23 mouse cellular contexts compared by ENCODE assay signal in the genomic region with DNA sequence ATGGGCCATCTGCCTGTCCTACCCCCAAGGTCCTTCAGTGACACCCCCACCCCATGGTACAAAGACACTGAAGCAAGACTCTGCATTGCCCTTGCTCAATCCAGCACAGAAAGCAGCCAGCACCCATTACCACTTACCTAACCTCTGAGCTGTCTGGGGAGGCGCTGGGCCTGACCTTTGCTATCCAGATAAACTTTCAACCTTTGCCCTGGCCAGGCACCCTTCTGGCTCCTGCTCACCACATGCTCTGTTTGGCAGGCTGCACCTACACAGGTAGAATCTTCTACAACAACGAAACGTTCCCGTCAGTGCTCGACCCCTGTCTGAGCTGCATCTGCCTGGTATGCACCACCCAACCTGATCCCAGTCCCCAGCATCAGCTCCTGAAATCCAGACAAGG. TPM values are rescaled to one million over a fixed set of nuclear protein-coding genes. Genes with fewer than 3 reads are reported as not detected.
DNase-seq lines count a peak whose midpoint lies in the region; ATAC-seq and TF ChIP-seq lines count a peak whose summit lies in the region.
"Had no signal": no experiment of that assay in that cellular context is flagged by ENCODE, and none has a peak within 500 bp of the region (broad histone marks: within the 10 kb centered on the region; RNA-seq: fewer than 3 reads in every experiment).

No protein-coding gene starts in this region.

- 33% methylated on average over 5 of the region's 5 CpGs for WGBS in intestine, postnatal 0 days
- 73% methylated on average over 5 of the region's 5 CpGs for WGBS in liver, embryonic 12.5 days (ENCODE audit: insufficient replicate concordance)
- 61% methylated on average over 5 of the region's 5 CpGs for WGBS in stomach, embryonic 15.5 days

- H3K4me1 ChIP-seq in intestine, postnatal 0 days (replicated peaks; ENCODE audit: control insufficient read depth, insufficient read depth, low read length): peaks cover 4% of the 10 kb centered on the region; the same call in 1 of the 2 replicates
- peaks cover 79% of the 10 kb centered on the region for H3K4me1 ChIP-seq in liver, embryonic 12.5 days
- 0 out of 2 replicates have a peak, but pooled peaks cover 3% of the 10 kb centered on the region for H3K4me1 ChIP-seq in stomach, embryonic 15.5 days
- H3K4me1 ChIP-seq: forebrain, embryonic 13.5 days; midbrain, embryonic 15.5 days; neural tube, embryonic 15.5 days had no signal

- H3K9me3 ChIP-seq in intestine, postnatal 0 days (ENCODE audit: control insufficient read depth): no peaks in the 10 kb centered on the region
- no peaks in the 10 kb centered on the region for H3K9me3 ChIP-seq in liver, embryonic 12.5 days (replicated peaks)
- H3K9me3 ChIP-seq in stomach, embryonic 15.5 days: no peaks in the 10 kb centered on the region
- H3K9me3 ChIP-seq: embryonic facial prominence, embryonic 10.5 days; forebrain, embryonic 13.5 days; limb, embryonic 10.5 days; midbrain, embryonic 15.5 days; neural tube, embryonic 15.5 days had no signal

- ATAC-seq in intestine, postnatal 0 days: peak; percentile 74
- no peak for ATAC-seq in liver, embryonic 12.5 days
- peak; percentile 27; the same call in 1 of the 2 replicates for ATAC-seq in stomach, embryonic 15.5 days (ENCODE audit: insufficient read depth, low FRiP score, low read depth)
- ATAC-seq: forebrain, embryonic 13.5 days; inflammation-experienced regulatory T-cells, adult 6 months; midbrain, embryonic 15.5 days had no signal

- peak; percentile 37 for DNase-seq in kidney, adult 18-20 months
- DNase-seq in kidney, postnatal 14 days: no peak
- DNase-seq in ovary, postnatal 36 days (ENCODE audit: low spot score): no peak
- no peak for DNase-seq in MN1 (ENCODE audit: low spot score)
- DNase-seq: B cell, adult 2 months; cerebellum, adult 8-10 months; gastrocnemius, postnatal 25 days; lung, adult 2 months; lung, postnatal 36 days; right cerebral cortex, postnatal 14 days; thymus, adult 2 months had no signal

- H3K27me3 ChIP-seq in intestine, postnatal 0 days (replicated peaks; ENCODE audit: control insufficient read depth, insufficient read depth, low read length): no peaks in the 10 kb centered on the region
- no peaks in the 10 kb centered on the region for H3K27me3 ChIP-seq in liver, embryonic 12.5 days (replicated peaks)
- H3K27me3 ChIP-seq in stomach, embryonic 15.5 days (replicated peaks): no peaks in the 10 kb centered on the region
- H3K27me3 ChIP-seq: forebrain, embryonic 13.5 days; midbrain, embryonic 15.5 days; neural tube, embryonic 15.5 days had no signal

- H3K27ac ChIP-seq in intestine, postnatal 0 days (ENCODE audit: low read depth, low read length): peak overlapping the region; percentile 82
- H3K27ac ChIP-seq in liver, embryonic 12.5 days: peak overlapping the region; percentile 83
- no peak overlapping the region for H3K27ac ChIP-seq in stomach, embryonic 15.5 days
- H3K27ac ChIP-seq: embryonic facial prominence, embryonic 10.5 days; forebrain, embryonic 13.5 days; limb, embryonic 10.5 days; midbrain, embryonic 15.5 days; neural tube, embryonic 15.5 days had no signal

- no peak for TF ChIP-seq CTCF in intestine, postnatal 0 days (IDR thresholded peaks at IDR 0.05; ENCODE audit: low read depth)

- no peaks in the 10 kb centered on the region for H3K36me3 ChIP-seq in intestine, postnatal 0 days (ENCODE audit: control insufficient read depth, insufficient read depth)
- peaks cover 19% of the 10 kb centered on the region for H3K36me3 ChIP-seq in liver, embryonic 12.5 days
- H3K36me3 ChIP-seq in stomach, embryonic 15.5 days: no peaks in the 10 kb centered on the region
- H3K36me3 ChIP-seq: embryonic facial prominence, embryonic 10.5 days; limb, embryonic 10.5 days; midbrain, embryonic 15.5 days; neural tube, embryonic 15.5 days had no signal

- no peak overlapping the region for H3K4me3 ChIP-seq in intestine, postnatal 0 days (ENCODE audit: low read depth, low read length)
- H3K4me3 ChIP-seq in liver, embryonic 12.5 days: no peak overlapping the region
- H3K4me3 ChIP-seq in stomach, embryonic 15.5 days (replicated peaks): no peak overlapping the region
- H3K4me3 ChIP-seq: embryonic facial prominence, embryonic 10.5 days; forebrain, embryonic 13.5 days; limb, embryonic 10.5 days; midbrain, embryonic 15.5 days; neural tube, embryonic 15.5 days had no signal

- no peak overlapping the region for H3K9ac ChIP-seq in intestine, postnatal 0 days (ENCODE audit: low read depth, low read length)
- H3K9ac ChIP-seq in liver, embryonic 12.5 days: no peak overlapping the region; the same call in none of the 2 replicates
- H3K9ac ChIP-seq in stomach, embryonic 15.5 days: no peak overlapping the region
- H3K9ac ChIP-seq: forebrain, embryonic 13.5 days; midbrain, embryonic 15.5 days; neural tube, embryonic 15.5 days had no signal

- peak overlapping the region; percentile 9; the same call in 1 of the 2 replicates for H3K4me2 ChIP-seq in intestine, postnatal 0 days (replicated peaks; ENCODE audit: low read depth)
- no peak overlapping the region for H3K4me2 ChIP-seq in liver, embryonic 12.5 days
- H3K4me2 ChIP-seq in stomach, embryonic 15.5 days: no peak overlapping the region
- H3K4me2 ChIP-seq: forebrain, embryonic 13.5 days; midbrain, embryonic 15.5 days; neural tube, embryonic 15.5 days had no signal

RNA-seq across cellular contexts. Expression of a gene that starts 20.1 kb away (rescaled TPM):
- polyA plus RNA-seq in intestine, postnatal 0 days (2015; fragmentation: Nextera tagmentation; extraction: Ambion mirVana): 5.0 and 24.6 TPM in 2 replicates
- 0.08 TPM in 1 of 2 replicates, not detected in the other for polyA plus RNA-seq in liver, embryonic 12.5 days (2016; fragmentation: Nextera tagmentation; extraction: Ambion mirVana)
- 28.0 and 59.2 TPM in 2 replicates for polyA plus RNA-seq in stomach, embryonic 15.5 days (2015; fragmentation: Nextera tagmentation; extraction: Ambion mirVana)
- polyA plus RNA-seq: embryonic facial prominence, embryonic 10.5 days; forebrain, embryonic 13.5 days; heart, embryonic 16.5 days; hindbrain, embryonic 11.5 days; inflammation-experienced regulatory T-cells, adult 6 months; limb, embryonic 10.5 days; lung, adult 2 months; midbrain, embryonic 15.5 days; neural tube, embryonic 15.5 days; spleen, adult 2 months had no signal

RNA-seq across cellular contexts. Expression of a gene that starts 23.7 kb away (rescaled TPM):
- polyA plus RNA-seq in intestine, postnatal 0 days (2015; fragmentation: Nextera tagmentation; extraction: Ambion mirVana): 7.1 and 8.4 TPM in 2 replicates
- polyA plus RNA-seq in liver, embryonic 12.5 days (2016; fragmentation: Nextera tagmentation; extraction: Ambion mirVana): 6.2 and 7.6 TPM in 2 replicates
- 2.3 and 3.2 TPM in 2 replicates for polyA plus RNA-seq in stomach, embryonic 15.5 days (2015; fragmentation: Nextera tagmentation; extraction: Ambion mirVana)

RNA-seq across cellular contexts. Expression of a gene that starts 30.8 kb away (rescaled TPM):
- polyA plus RNA-seq in intestine, postnatal 0 days (2015; fragmentation: Nextera tagmentation; extraction: Ambion mirVana): 31.3 and 32.2 TPM in 2 replicates
- 14.5 and 14.8 TPM in 2 replicates for polyA plus RNA-seq in liver, embryonic 12.5 days (2016; fragmentation: Nextera tagmentation; extraction: Ambion mirVana)
- polyA plus RNA-seq in stomach, embryonic 15.5 days (2015; fragmentation: Nextera tagmentation; extraction: Ambion mirVana): 34.0 and 40.2 TPM in 2 replicates

RNA-seq across cellular contexts. Expression of a gene that starts 52.3 kb away (rescaled TPM):
- polyA plus RNA-seq in intestine, postnatal 0 days (2015; fragmentation: Nextera tagmentation; extraction: Ambion mirVana): 76.4 and 83.9 TPM in 2 replicates
- polyA plus RNA-seq in liver, embryonic 12.5 days (2016; fragmentation: Nextera tagmentation; extraction: Ambion mirVana): 10.1 and 10.2 TPM in 2 replicates
- polyA plus RNA-seq in stomach, embryonic 15.5 days (2015; fragmentation: Nextera tagmentation; extraction: Ambion mirVana): 20.3 and 21.8 TPM in 2 replicates

RNA-seq across cellular contexts. Expression of a gene that starts 52.6 kb away (rescaled TPM):
- 97.9 and 100 TPM in 2 replicates for polyA plus RNA-seq in intestine, postnatal 0 days (2015; fragmentation: Nextera tagmentation; extraction: Ambion mirVana)
- 252 and 256 TPM in 2 replicates for polyA plus RNA-seq in liver, embryonic 12.5 days (2016; fragmentation: Nextera tagmentation; extraction: Ambion mirVana)
- 301 and 305 TPM in 2 replicates for polyA plus RNA-seq in stomach, embryonic 15.5 days (2015; fragmentation: Nextera tagmentation; extraction: Ambion mirVana)
